Mouse (Mus musculus): ENCODE results near the gene Slc35a1. TPM values are rescaled to one million over a fixed set of nuclear protein-coding genes. Genes with fewer than 3 reads are reported as not detected.
"Not testable (repeated sequence)": the region's sequence is repeated elsewhere in the genome, so short reads cannot be mapped to it uniquely, and the experiment has no call there.

The Slc35a1 gene
- 2.9 and 9.2 TPM in 2 replicates for total RNA-seq (2015; ENCODE audit: low replicate concordance)
- total RNA-seq (2017; ENCODE audit: low replicate concordance), result 2.9 and 8.6 TPM in 2 replicates

DNA sequence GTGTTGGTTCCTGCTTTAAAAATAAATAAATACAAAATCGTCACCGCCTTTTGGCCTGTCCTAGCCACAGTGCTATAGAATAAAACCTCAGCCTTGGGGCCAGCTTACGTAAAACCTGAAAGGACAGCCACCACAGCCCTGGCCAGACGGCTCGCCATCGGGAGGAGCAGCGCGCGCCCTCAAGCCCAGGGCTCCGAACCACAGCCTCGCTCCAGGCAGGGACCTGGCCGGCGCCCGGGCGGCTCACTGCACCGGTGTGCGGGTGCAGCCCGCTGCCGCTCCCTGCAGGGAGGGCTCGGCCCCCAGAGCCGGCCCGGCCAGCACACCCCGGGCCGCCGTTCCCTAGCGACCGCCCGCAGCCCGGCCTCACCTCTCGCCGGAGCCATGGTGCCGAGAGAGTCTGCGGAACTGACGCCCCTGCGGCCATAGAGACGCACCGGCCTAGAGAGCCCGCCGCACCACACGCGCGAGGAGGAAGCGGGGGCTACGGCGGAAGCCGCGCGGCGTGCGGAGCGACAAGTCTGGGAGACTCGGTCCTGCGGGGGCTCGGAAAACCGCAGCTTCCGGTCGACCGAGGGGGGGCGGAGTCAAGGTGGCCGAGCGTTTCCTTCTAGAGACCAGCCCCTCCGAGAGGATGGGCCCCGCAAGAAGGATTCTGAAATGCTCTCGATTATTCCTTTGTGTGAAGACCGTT lies at the start of gene Slc35a1:
Gene Slc35a1 (minus strand): TSS at position 565 of the 694 bp plus-strand sequence.
- ATAC-seq (replicated peaks; ENCODE audit: low FRiP score, poor library complexity, severe bottlenecking), result peak; percentile 91

DNA sequence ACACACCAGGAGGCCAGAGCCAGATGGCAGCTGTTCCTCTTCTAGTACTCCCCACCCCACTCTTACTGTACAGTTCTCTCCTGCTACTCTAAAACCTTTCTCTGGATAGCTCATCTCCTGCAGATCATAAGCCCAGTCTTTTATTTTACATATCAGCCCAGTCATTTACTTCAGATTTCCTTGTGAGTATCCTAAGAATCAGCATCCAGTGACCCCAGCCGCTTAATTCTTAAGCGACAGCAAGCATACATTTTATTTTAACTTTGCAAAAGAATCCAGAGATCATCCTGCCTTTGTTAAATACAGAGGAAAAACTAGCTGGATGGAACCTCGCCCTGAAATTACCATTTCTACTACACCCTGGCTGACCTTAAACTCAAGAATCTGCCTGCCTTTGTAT lies 47.2 kb upstream of the Slc35a1 start:
- ATAC-seq (replicated peaks; ENCODE audit: low FRiP score, poor library complexity, severe bottlenecking), result no peak

DNA sequence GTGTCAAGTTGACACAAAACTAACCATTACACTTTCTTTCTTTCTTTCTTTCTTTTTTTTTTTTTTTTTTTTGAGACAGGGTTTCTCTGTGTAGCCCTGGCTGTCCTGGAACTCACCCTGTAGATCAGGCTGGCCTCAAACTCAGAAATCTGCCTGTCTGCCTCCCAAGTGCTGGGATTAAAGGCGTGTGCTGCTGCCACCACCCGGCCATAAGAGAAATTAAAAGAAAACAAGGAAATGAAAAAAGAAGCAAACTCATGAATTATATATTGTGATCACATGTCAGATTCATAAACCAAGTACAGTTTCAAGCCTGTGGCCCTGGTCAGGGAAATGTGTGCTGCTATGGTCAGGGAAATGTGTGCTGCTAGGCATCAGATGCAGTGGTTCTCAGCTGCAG lies 46.2 kb upstream of the Slc35a1 start:
- not testable (repeated sequence) for ATAC-seq (replicated peaks; ENCODE audit: low FRiP score, poor library complexity, severe bottlenecking)

DNA sequence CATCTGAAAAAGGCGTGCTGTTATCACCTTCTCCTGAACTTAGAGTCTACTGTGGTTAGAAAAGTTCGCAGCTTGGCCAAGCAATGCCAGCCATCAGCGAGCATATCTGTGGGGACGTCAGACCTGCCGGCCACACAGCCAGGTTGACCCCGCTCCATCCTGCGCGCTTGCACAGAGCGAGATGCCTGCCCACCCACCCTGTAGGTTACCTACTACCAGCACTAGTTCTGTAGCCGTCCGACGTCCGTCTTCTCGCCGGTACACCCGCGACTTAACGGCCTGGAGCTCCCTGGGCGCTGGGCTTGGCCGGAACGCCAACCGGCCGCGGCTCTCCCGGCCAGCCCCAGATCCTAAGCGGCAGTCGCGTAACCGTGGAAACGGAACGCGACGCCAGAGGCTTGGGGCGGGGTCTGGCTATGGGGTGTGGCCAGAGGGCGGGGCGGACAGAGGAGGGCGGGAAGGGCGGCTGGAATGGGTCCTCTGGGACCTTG lies 42.7 kb upstream of the Slc35a1 start, which contains the start of gene Cfap206:
Gene Cfap206 (minus strand): TSS at position 356 of the 491 bp plus-strand sequence.
- ATAC-seq (replicated peaks; ENCODE audit: low FRiP score, poor library complexity, severe bottlenecking), result peak; percentile 63

DNA sequence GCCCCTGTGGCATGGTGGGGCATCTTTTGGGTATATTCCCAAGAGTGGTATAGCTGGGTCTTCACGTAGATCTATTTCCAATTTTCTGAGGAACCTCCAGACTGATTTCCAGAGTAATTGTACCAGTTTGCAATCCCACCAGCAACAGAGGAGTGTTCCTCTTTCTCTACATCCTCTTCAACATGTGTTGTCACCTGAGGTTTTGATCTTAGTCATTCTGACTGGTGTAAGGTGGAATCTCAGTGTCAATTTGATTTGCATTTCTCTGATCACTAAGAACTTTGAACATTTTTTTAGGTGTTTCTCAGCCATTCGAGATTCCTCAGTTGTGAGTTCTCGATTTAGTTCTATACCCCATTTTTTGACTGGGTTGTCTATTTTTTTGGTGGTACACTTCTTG lies 38.5 kb upstream of the Slc35a1 start:
- ATAC-seq (replicated peaks; ENCODE audit: low FRiP score, poor library complexity, severe bottlenecking), result not testable (repeated sequence)

DNA sequence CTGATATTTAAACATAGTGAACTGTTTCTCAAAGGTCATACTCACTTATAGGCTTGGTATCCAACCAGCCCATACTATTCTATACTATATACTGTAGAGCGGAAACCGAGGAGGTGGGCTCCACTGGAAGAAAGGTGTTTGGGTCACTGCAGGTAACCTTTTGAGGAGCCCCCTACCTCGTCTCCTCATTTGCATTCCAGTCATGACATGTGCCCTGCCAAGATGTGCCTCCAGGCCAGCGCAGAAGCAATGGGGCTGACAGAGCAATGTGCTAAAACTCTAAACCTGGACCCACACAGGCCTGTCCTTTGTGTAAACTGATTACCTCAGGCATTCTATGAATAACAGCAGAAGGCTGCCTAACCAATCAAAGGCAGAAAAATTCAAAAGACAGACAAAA lies 37.1 kb upstream of the Slc35a1 start:
- no peak for ATAC-seq (replicated peaks; ENCODE audit: low FRiP score, poor library complexity, severe bottlenecking)

DNA sequence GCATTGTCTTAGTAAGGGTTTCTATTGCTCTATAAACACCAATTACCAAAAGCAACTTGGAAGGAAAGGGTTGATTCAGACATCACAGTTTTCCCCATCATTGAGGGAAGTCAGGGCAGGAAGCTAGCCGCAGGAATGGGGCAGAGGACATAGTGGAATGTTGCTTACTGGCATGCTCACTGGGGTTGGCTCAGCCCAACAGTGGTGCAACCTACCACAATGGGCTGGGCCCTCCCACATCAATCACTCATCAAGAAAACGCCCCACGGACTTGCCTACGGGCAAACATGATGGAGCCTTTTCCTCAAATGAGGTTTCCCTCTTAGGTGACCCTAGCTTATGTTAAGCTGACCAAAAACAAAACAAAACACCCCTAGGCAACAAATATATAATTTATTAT lies 35.9 kb upstream of the Slc35a1 start:
- no peak for ATAC-seq (replicated peaks; ENCODE audit: low FRiP score, poor library complexity, severe bottlenecking)

DNA sequence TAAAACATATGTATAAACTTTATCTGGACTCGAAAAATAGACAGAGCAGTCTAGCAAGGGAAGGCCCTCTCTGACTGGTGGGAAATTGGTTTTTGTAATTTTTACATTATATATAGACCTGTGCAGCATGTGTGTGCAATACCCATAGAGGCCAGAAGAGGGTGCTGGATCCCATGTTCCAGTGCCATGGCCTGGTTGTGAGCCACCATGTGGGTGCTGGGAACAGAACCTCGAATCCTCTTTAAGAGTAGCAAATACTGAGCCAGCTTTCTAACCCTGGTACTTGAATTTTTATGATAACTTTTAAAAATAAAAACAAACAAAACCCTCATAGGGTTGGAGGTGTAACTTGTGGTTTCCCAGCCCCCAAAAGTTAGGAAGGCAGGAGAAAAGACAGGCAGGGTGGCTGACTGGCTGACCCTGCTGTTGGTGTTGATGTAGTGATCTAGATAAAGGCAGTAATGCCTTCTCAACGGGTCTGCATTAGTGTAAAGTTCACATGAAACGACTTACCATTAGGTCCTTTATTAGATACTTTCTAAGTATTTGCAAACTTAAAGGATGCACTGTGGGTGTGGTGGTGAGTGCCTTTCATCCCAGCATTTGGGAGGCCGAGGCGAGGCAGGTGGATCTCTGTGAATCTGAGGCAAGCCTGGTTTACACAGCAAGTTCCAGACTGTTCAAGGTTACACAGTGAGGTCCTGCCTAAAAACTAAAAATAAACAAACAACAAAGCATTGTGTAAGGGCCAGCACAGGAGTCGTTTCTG lies 33.1 kb upstream of the Slc35a1 start:
- ATAC-seq (replicated peaks; ENCODE audit: low FRiP score, poor library complexity, severe bottlenecking), result no peak

DNA sequence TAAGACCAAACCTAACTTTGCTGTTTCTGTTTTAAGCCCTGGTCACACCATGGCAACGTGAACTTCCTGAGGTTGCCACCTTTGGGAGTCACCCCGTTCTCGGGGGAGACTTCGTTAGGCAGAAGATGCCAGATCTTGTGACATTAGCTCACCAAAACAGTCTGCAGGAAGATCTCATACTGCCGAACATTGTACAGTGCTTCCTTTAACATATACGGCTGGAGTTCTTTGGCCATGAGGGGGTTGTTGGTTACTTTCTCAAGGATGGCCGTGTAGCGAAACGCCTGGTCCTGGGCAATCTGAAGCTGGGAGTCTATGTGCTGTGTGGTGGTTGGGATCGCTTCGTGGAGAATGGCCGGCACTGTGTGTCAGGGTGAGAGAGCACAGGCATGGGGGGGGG lies 32.2 kb upstream of the Slc35a1 start:
- ATAC-seq (replicated peaks; ENCODE audit: low FRiP score, poor library complexity, severe bottlenecking), result no peak

DNA sequence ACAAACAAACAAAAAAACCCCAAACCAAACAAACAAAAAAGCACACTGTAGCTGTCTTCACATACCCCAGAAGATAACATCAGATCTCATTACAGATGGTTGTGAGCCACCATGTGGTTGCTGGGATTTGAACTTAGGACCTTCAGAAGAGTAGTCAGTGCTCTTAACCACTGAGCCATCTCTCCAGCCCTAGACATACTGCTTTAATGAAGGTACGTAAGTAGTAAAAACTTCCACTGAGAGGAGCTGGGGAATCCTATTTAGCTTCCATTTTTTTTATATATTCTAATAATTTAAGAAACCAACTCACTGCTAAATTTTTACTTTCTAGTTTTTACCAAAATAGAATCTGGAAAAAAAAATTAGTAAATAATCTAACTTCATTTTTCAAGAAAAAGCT lies 27.8 kb upstream of the Slc35a1 start:
- ATAC-seq (replicated peaks; ENCODE audit: low FRiP score, poor library complexity, severe bottlenecking), result no peak

DNA sequence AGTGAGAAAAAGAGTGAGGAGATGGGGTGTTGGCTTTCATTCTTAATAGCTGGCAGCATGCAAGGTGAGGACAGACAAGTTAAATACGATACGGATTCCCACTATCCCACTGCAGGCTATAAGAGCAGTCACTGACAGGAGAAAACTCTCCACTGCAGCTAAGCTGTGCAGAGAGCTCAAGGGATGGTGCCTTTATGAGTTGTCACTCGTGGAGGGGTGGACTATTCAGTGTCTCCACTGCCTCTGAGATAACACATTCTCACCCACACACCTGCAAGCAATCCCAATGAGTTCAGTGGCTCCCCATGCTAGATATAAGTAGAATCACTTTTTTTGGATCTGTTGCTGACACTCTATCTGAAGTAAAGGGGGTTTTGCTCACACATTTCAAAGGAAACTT lies 20.9 kb upstream of the Slc35a1 start:
- ATAC-seq (replicated peaks; ENCODE audit: low FRiP score, poor library complexity, severe bottlenecking), result no peak

DNA sequence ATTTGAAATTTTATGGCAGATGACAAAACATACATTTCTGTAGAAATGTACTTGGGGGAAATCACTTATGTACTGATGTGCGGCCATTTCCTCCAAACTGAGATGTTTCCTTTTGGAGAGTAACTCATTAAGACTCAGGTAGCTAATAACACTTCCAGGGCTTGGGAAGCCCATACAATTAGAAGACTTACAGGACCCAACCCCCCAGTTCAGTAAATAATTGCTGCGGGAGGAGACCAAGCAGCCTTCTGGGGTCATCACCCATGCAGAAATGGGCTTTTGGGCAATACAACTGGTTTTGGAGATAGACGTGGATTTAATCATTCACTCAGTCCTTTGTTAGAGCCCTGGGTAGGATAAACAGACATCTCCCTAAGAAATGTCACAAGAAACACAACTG lies 20.0 kb upstream of the Slc35a1 start:
- no peak for ATAC-seq (replicated peaks; ENCODE audit: low FRiP score, poor library complexity, severe bottlenecking)

DNA sequence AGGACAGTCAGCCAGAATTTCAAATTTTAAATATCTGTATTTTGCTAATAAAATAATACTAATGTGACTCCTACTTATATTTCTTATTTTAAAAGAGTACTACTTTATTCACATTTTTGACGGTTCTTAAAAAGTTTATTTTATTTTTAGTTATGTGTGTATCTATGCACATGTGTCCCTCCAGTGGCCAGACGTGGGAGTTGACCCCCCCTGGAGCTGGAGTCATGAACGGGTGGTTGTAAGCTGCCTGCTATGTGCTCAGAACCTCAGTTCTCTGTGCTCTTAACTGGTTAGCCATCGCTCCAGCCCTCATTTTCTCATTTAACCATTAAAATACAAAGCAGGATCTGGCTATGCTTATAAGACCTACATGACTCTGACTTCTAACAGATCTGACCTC lies 15.8 kb upstream of the Slc35a1 start:
- ATAC-seq (replicated peaks; ENCODE audit: low FRiP score, poor library complexity, severe bottlenecking), result no peak

DNA sequence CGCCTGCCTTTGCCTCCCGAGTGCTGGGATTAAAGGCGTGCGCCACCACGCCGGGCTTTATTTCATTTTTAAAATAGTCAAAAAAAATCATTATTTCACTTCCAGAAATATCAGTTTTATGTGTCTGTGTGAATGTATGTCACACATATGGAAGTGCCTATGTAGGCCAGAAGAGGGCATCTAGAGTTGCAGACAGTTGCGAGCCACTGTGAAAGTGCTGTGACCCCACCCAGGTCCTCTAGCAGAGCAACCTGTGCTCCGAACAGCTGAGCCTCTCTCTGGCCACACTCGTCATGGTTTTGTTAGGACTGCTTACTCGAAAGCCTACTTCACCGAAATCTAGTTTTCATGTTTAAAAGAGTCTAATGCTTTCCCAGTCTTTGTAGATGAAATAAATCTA lies 15.0 kb upstream of the Slc35a1 start:
- ATAC-seq (replicated peaks; ENCODE audit: low FRiP score, poor library complexity, severe bottlenecking), result no peak

DNA sequence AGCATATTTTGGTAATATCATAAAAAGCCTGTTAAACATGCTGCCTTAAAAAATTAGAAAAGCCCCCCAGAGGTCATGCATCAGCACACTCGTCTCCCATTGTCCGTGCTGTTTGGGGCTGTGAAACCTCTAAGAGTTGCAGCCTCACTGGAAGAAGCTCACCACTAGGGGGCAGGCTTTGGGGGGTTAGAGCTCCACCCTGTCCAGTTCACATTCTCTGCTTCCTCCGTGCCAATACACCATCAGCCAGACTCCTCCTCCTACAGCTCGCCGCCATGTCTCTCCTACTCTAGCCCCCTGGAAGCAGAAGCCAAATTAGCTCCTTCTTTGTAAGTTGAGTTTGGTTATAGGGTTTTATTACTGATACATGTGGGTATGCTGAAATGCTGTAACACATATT lies 14.3 kb upstream of the Slc35a1 start:
- no peak for ATAC-seq (replicated peaks; ENCODE audit: low FRiP score, poor library complexity, severe bottlenecking)

DNA sequence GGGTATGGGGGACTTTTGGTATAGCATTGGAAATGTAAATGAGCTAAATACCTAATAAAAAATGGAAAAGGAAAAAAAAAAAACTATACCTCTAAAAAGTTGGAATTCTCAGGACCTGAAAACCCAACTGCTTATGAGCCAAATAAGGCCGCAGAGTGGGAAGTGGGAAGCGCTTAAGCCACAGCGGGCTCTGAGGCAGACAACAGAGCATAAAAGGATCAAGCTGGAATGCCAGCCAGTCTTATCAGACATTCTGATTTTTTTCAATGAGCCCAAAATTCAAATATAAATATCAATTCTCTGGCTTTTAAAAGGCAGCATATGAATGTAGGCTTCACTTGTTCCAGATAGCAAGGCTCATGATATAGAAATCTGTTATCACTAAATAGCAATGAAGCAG lies 783 bp upstream of the Slc35a1 start:
- no peak for ATAC-seq (replicated peaks; ENCODE audit: low FRiP score, poor library complexity, severe bottlenecking)

DNA sequence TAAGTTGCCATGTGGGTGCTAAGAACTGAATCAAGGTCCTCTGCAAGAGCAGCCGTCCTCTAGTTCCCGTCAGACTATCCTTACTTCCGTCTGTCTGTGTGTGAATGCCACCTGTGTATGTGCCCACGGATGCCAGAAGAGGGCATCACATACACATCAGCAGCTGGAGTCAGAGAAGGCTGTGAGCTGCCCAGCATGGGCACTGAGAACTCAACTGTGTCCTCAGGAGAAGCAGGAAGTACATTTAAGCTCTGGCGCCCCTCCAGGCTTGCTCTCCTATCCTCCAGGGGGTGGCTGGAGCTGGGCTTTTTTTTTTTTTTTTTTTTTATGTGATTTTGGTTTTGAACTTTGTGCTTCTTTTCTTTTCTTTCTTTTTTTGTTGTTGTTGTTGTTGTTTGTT lies 6.7 kb downstream of the Slc35a1 start:
- no peak for ATAC-seq (replicated peaks; ENCODE audit: low FRiP score, poor library complexity, severe bottlenecking)

DNA sequence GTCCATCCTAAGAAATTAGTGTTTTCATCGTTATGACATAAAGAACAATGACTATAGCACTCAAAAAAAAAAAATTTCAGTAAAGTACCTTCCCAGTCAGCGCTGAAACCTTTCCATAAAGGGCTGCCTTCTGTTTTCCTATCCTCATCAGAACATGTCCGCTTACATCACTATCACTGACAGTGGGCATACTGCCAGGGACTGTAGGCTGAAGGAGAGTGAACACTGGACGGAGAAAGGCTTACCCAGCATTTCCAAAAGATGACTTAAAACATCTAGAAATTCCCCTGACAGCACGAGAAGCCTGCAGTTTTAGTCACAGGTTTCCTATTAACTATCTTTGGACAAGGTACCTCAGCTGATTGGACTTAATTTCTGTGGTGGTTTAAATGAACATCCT lies 13.5 kb downstream of the Slc35a1 start:
- no peak for ATAC-seq (replicated peaks; ENCODE audit: low FRiP score, poor library complexity, severe bottlenecking)

DNA sequence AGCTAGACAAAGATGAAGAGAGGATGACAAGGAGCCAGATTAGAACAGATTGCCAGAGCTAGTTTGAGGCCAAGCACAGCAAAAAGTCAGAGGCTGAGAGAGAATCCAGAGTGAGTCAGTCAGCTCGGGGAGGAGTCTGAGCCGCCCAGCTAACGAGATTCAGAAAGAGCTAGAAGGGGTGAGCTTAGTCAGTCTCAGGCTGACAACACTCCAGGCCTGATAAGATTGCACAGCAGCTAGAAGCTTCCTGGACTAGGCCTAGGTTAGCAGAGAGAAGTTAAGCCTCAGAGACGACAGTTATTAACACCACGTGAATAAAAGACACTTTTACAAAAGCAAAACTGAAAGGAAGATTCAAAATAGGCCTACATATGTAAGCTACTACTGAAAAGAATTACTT lies 19.3 kb downstream of the Slc35a1 start:
- ATAC-seq (replicated peaks; ENCODE audit: low FRiP score, poor library complexity, severe bottlenecking), result no peak

DNA sequence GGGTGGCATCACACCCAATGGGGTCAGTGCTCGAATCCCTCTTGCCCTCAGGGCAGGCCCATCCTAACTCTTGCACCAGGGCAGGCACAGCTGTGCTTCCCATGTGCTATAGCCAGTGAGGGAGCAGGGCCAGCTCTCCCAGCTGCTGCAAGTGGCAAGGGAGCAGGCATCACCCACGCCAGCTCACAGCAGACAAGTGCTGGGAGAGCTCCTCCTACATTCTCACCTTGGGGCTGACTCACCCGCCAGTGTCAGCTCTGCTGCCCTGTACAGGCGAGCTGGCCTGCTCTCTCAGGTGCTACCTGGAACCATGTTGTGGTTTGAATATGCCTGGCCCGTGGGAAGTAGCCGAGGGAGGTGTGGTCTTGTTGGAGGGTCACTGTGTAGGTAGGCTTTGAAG lies 25.3 kb downstream of the Slc35a1 start:
- no peak for ATAC-seq (replicated peaks; ENCODE audit: low FRiP score, poor library complexity, severe bottlenecking)

DNA sequence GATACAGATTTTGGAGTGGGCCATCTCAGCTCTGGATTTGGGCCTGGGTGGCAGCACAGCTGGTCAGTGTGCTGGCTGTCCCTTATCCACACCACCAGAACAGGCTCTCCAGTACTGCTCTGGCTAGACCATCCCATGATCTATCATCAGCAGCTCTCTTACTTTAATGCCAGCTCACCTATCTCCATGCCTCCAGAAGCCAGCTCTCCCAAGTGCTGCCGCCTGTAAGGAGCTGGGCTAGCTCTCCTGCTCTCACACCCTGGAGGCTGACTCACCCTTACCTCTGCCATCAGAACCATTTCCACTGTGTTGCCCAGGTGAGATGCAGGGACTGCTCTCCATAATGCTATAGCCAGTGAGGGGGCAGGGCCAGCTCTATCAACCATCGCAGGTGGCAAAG lies 25.7 kb downstream of the Slc35a1 start:
- no peak for ATAC-seq (replicated peaks; ENCODE audit: low FRiP score, poor library complexity, severe bottlenecking)

All from erythroid progenitor cell, adult 5-6 weeks (primary cell).